Mouse (Mus musculus) ES-Bruce4 (cell line): ENCODE data around the gene Slc22a12.

Experiments used
- CTCF ChIP-seq: IDR thresholded peaks from one replicate; pipeline ENCODE4 v1.8.1; 2011; ENCODE audit warnings: low read depth, low read length
- EP300 ChIP-seq: IDR thresholded peaks from 2 replicates; pipeline ENCODE4 v1.6.1; 2011; ENCODE audit warnings: low read depth, low read length; ENCODE audit not compliant: insufficient read depth
- POLR2A ChIP-seq: IDR thresholded peaks from one replicate; pipeline ENCODE4 v1.8.1; 2011; ENCODE audit warnings: low read length; ENCODE audit not compliant: insufficient read depth

GRCm38 (mm10) chr19:6553174-6553573, 10.3 kb upstream of the Slc22a12 start:
- TF ChIP-seq EP300 (no peak), POLR2A (no peak), CTCF (no peak)
